Mouse (Mus musculus): ENCODE data around the gene Jph3. TPM values are rescaled to one million over a fixed set of nuclear protein-coding genes. Genes with fewer than 3 reads are reported as not detected.

Jph3 gene
- polyA plus RNA-seq, 1 experiment from 2014 or later: 2.6 TPM

DNA sequence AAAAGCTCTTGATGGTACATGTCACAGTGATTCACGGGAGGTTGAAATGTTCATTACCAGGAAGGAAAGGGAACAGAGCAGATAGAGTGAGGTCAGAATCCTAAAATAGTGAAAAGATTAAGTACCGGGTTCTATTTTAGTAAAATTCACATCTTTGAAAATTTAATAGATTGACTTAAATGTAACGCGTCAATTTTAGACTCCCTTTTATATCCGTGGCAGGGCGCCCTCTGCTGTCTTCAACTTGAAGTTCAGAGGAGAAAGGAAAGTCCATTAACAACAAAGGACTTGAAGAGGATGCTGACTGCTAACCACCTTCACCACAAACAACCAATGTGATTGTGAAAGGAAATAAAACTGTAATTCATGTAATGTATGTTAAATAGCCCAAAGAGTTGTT, 103.1 kb downstream of the Jph3 start:
- Histone ChIP-seq H3K4me2 (replicated peaks) (no peak overlapping the region), H3K9me3 (replicated peaks) (no peaks in the 10 kb centered on the region), H3K4me3 (replicated peaks) (no peak overlapping the region), H3K27ac (replicated peaks) (no peak overlapping the region), H3K27me3 (no peaks in the 10 kb centered on the region), H3K36me3 (no peaks in the 10 kb centered on the region), H3K9ac (no peak overlapping the region), H3K4me1 (peaks cover 20% of the 10 kb centered on the region)
- no peak for ATAC-seq (ENCODE audit: insufficient number of reproducible peaks, low FRiP score, low TSS enrichment, low read depth)
- WGBS: 14% methylated on average over 6 of the region's 6 CpGs

GRCm38 (mm10) chr8:121841242-121841641, 111.8 kb downstream of the Jph3 start:
- Histone ChIP-seq H3K27me3 (no peaks in the 10 kb centered on the region), H3K9me3 (replicated peaks) (no peaks in the 10 kb centered on the region), H3K36me3 (no peaks in the 10 kb centered on the region), H3K9ac (no peak overlapping the region), H3K4me2 (replicated peaks) (no peak overlapping the region), H3K4me1 (no peaks in the 10 kb centered on the region), H3K4me3 (replicated peaks) (no peak overlapping the region), H3K27ac (replicated peaks) (no peak overlapping the region)
- no peak for ATAC-seq (ENCODE audit: insufficient number of reproducible peaks, low FRiP score, low TSS enrichment, low read depth)
- 57% methylated on average over 8 of the region's 8 CpGs for WGBS

DNA sequence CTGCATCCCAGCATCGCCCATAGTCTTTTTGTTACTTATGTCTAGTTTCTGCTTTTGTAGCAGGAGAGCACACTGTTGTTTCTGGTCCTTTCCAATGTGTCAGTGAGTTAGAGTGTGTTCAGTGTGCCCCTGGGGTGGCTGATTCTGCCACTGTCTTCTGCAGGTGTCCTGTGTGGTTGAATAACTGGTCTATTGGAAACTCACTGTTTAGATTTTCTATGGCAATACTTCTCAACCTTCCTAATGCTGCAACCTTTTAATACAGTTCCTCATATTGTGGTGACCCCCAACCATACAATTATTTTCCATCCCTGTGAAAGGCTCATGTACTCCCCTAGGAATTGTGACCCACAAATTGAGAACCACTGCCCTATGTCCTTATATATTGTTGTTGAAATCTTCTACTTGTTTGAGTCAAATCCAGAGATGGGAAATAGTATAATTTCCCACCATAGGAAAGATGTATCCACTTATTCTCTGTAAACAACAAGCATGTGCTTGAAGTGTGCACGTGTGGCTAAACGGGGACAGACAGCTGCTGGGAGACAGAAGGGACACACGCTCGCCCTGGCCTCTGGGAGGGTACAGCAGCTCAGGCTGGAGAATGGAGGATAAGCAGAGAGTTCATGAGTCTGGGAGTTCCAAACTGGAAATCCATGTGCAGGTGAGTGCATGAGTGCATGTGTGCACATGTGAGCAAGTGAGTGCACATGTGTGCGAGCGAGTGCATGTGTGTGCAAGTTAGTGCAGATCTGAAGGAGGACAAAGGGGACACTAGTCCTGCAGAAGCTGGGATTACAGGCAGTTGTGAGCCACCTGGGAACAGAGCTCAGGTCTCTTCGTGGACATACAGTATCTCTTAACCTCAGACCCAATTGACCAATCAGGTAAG, 112.9 kb downstream of the Jph3 start:
- no peak overlapping the region for H3K9ac ChIP-seq
- H3K27ac ChIP-seq (replicated peaks): no peak overlapping the region
- H3K27me3 ChIP-seq: no peaks in the 10 kb centered on the region
- H3K4me2 ChIP-seq (replicated peaks): no peak overlapping the region
- 81% methylated on average over 8 of the region's 8 CpGs for WGBS
- H3K4me3 ChIP-seq (replicated peaks): no peak overlapping the region
- H3K4me1 ChIP-seq: no peaks in the 10 kb centered on the region
- ATAC-seq (ENCODE audit: insufficient number of reproducible peaks, low FRiP score, low TSS enrichment, low read depth): no peak
- no peaks in the 10 kb centered on the region for H3K9me3 ChIP-seq (replicated peaks)
- no peaks in the 10 kb centered on the region for H3K36me3 ChIP-seq

DNA sequence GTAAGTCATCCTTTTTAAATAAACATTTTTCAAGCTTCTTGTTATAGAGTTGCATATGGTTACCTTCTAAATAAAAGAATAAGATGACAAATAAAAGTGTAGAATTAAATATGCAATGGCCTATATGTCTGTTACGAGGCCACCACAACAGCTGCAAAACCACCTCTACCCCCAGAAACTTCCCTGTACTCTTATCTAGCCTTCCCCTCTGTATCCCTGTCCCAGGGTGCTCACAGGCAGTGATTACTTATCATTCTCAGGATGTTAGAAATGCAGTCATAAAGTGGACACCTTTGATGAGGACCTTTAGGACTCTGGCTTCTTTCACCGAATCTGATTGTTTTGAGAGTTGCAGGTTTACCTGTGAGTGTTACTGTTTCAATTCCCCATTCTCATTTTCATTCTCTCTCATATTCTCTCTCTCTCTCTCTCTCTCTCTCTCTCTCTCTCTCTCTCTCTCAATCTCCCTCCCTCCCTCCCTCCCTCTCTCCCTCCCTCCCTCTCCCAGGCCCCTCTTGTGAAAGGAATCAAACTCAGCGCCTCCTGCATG, 113.8 kb downstream of the Jph3 start:
- WGBS: 76% methylated on average over 3 of the region's 3 CpGs

More for the DNA sequence above, 113.8 kb downstream of the Jph3 start:
- no peak overlapping the region for H3K9ac ChIP-seq
- H3K27me3 ChIP-seq: no peaks in the 10 kb centered on the region
- H3K4me2 ChIP-seq (replicated peaks): no peak overlapping the region
- H3K4me3 ChIP-seq (replicated peaks): no peak overlapping the region
- H3K4me1 ChIP-seq: no peaks in the 10 kb centered on the region
- no peak overlapping the region for H3K27ac ChIP-seq (replicated peaks)
- no peaks in the 10 kb centered on the region for H3K36me3 ChIP-seq
- H3K9me3 ChIP-seq (replicated peaks): no peaks in the 10 kb centered on the region
- ATAC-seq (ENCODE audit: insufficient number of reproducible peaks, low FRiP score, low TSS enrichment, low read depth): no peak

Other genes starting within 250 kb of the Jph3 start
- gene 1700018B08Rik, start 185.3 kb upstream of the Jph3 start, polyA plus RNA-seq (2015; fragmentation: Nextera tagmentation; extraction: Ambion mirVana): not detected in 2 replicates
- gene Fbxo31, start 150.8 kb upstream of the Jph3 start, polyA plus RNA-seq (2015; fragmentation: Nextera tagmentation; extraction: Ambion mirVana): 16.4 and 18.0 TPM in 2 replicates
- gene Map1lc3b, start 139.3 kb upstream of the Jph3 start, polyA plus RNA-seq (2015; fragmentation: Nextera tagmentation; extraction: Ambion mirVana): 197 and 206 TPM in 2 replicates
- gene Zcchc14, start 76.7 kb upstream of the Jph3 start, polyA plus RNA-seq (2015; fragmentation: Nextera tagmentation; extraction: Ambion mirVana): 15.0 and 16.2 TPM in 2 replicates
- gene Klhdc4, start 99.9 kb downstream of the Jph3 start, polyA plus RNA-seq (2015; fragmentation: Nextera tagmentation; extraction: Ambion mirVana): 31.9 and 34.4 TPM in 2 replicates
- gene Slc7a5, start 178.1 kb downstream of the Jph3 start, polyA plus RNA-seq (2015; fragmentation: Nextera tagmentation; extraction: Ambion mirVana): 31.0 and 31.9 TPM in 2 replicates
- gene Car5a, start 215.3 kb downstream of the Jph3 start, polyA plus RNA-seq (2015; fragmentation: Nextera tagmentation; extraction: Ambion mirVana): 0.13 TPM in 1 of 2 replicates, not detected in the other
- 46.3 and 48.5 TPM in 2 replicates for gene Banp, start 220.1 kb downstream of the Jph3 start, polyA plus RNA-seq (2015; fragmentation: Nextera tagmentation; extraction: Ambion mirVana)